Mouse (Mus musculus) thymus, adult 2 months (tissue): ENCODE data around the gene Fam19a4. TPM values are rescaled to one million over a fixed set of nuclear protein-coding genes. Genes with fewer than 3 reads are reported as not detected.

Experiments used
- DNase-seq: peaks from one replicate; pipeline ENCODE4 v3.0.0; 2021
- H3K27ac ChIP-seq: fragments of 200-500 bp; 2 replicates; pipeline ENCODE4 v1.5.1; 2012; ENCODE audit warnings: low read length, control low read depth; ENCODE audit not compliant: control insufficient read depth, insufficient read depth
- H3K27me3 ChIP-seq: fragments of 200-500 bp; 2 replicates; pipeline ENCODE4 v1.6.1; 2012; ENCODE audit warnings: mild to moderate bottlenecking, low read length, moderate library complexity, mixed read lengths; ENCODE audit not compliant: control insufficient read depth, insufficient read depth
- H3K36me3 ChIP-seq: fragments of 200-500 bp; 2 replicates; pipeline ENCODE4 v1.6.1; 2012; ENCODE audit warnings: mild to moderate bottlenecking, low read length, moderate library complexity; ENCODE audit not compliant: control insufficient read depth, insufficient read depth
- H3K4me1 ChIP-seq: fragments of 200-500 bp; replicated peaks from 2 replicates; pipeline ENCODE4 v1.6.1; 2012; ENCODE audit warnings: low read length; ENCODE audit not compliant: control insufficient read depth, insufficient read depth
- H3K4me3 ChIP-seq: fragments of 200-500 bp; 2 replicates; pipeline ENCODE4 v1.5.1; 2012; ENCODE audit warnings: mild to moderate bottlenecking, low read length, control low read depth, moderate library complexity; ENCODE audit not compliant: control insufficient read depth, insufficient read depth
- CTCF ChIP-seq: fragments of 200-500 bp; IDR thresholded peaks from 2 replicates; pipeline ENCODE4 v1.5.1; 2012; ENCODE audit warnings: mild to moderate bottlenecking, control low read depth, low read length, moderate library complexity, borderline replicate concordance; ENCODE audit not compliant: control insufficient read depth, poor library complexity, insufficient read depth; ENCODE audit errors: extremely low read depth
- POLR2A ChIP-seq: fragments of 200-500 bp; IDR thresholded peaks from 2 replicates; pipeline ENCODE4 v1.6.1; 2012; ENCODE audit warnings: mild to moderate bottlenecking, low read length, control low read depth, moderate library complexity; ENCODE audit not compliant: control insufficient read depth, poor library complexity, insufficient read depth; ENCODE audit errors: extremely low read depth
- whole genome bisulfite sequencing: fragments of 180-500 bp; shearing (Covaris S2); methylation state at CpG from one replicate; pipeline ENCODE4 v1.1.7; 2018; 5-methylcytosine and 5-hydroxymethylcytosine counted together
- polyA plus RNA-seq: library from polyadenylated mRNA; depleted of rRNA; stranded (reverse); fragments of >200 nt; gene quantifications from 2 replicates; pipeline ENCODE4 v1.2.3, GENCODE M21; 2012; rRNA removed

The Fam19a4 gene
- 0.42 and 0.54 TPM in 2 replicates for polyA plus RNA-seq

GRCm38 (mm10) chr6:97060074-97060681 is at the start of gene Fam19a4:
Fam19a4 (minus strand) TSS chr6:97060413.
- DNase-seq: no peak
- no peak within 1 kb of the TSS for H3K27ac ChIP-seq
- H3K4me3 ChIP-seq: no peak within 1 kb of the TSS

GRCm38 (mm10) chr6:97106777-97107176 is 46.6 kb upstream of the Fam19a4 start:
- Histone ChIP-seq H3K36me3 (no peaks in the 10 kb centered on the region), H3K27me3 (no peaks in the 10 kb centered on the region), H3K27ac (no peak overlapping the region), H3K4me1 (no peaks in the 10 kb centered on the region), H3K4me3 (no peak overlapping the region)
- peak; percentile 16 for DNase-seq
- TF ChIP-seq CTCF: no peak
- TF ChIP-seq POLR2A: no peak
- 27% methylated on average over 2 of the region's 2 CpGs for WGBS

More at GRCm38 (mm10) chr6:97060074-97060681, at the start of gene Fam19a4:
- Histone ChIP-seq H3K36me3 (no peaks in the 10 kb centered on the region), H3K27me3 (0 out of 2 replicates have a peak, but pooled peaks cover 2% of the 10 kb centered on the region), H3K4me1 (no peaks in the 10 kb centered on the region)
- TF ChIP-seq CTCF (no peak), POLR2A (no peak)
- WGBS: 5% methylated on average over 30 of the region's 30 CpGs

- no peaks in the 10 kb centered on the region for H3K27me3 ChIP-seq
- H3K4me3 ChIP-seq: no peak overlapping the region
- 85% methylated on average over 8 of the region's 8 CpGs for WGBS
- DNase-seq: no peak
- TF ChIP-seq CTCF (no peak), POLR2A (no peak)
- no peaks in the 10 kb centered on the region for H3K36me3 ChIP-seq
- H3K4me1 ChIP-seq: no peaks in the 10 kb centered on the region
- H3K27ac ChIP-seq: no peak overlapping the region
These were observed 45.9 kb upstream of the Fam19a4 start for GRCm38 (mm10) chr6:97106106-97106505.

- Histone ChIP-seq H3K36me3 (no peaks in the 10 kb centered on the region), H3K27me3 (no peaks in the 10 kb centered on the region), H3K4me1 (no peaks in the 10 kb centered on the region), H3K27ac (no peak overlapping the region), H3K4me3 (no peak overlapping the region)
- WGBS: 74% methylated on average over 7 of the region's 7 CpGs
- no peak for TF ChIP-seq POLR2A
- TF ChIP-seq CTCF: no peak
- DNase-seq: no peak
These were observed 44.1 kb upstream of the Fam19a4 start for GRCm38 (mm10) chr6:97104264-97104852.

GRCm38 (mm10) chr6:97101958-97102702 is 41.9 kb upstream of the Fam19a4 start:
- Histone ChIP-seq H3K36me3 (no peaks in the 10 kb centered on the region), H3K27ac (no peak overlapping the region), H3K27me3 (no peaks in the 10 kb centered on the region), H3K4me3 (no peak overlapping the region), H3K4me1 (no peaks in the 10 kb centered on the region)
- no peak for DNase-seq
- TF ChIP-seq CTCF (no peak), POLR2A (no peak)
- whole genome bisulfite sequencing: 13% methylated on average over 15 of the region's 15 CpGs

- WGBS: 26% methylated on average over 12 of the region's 12 CpGs
- Histone ChIP-seq H3K27me3 (no peaks in the 10 kb centered on the region), H3K36me3 (no peaks in the 10 kb centered on the region), H3K4me1 (no peaks in the 10 kb centered on the region), H3K4me3 (no peak overlapping the region), H3K27ac (no peak overlapping the region)
- TF ChIP-seq CTCF (no peak), POLR2A (no peak)
- no peak for DNase-seq
These were observed 41.2 kb upstream of the Fam19a4 start for GRCm38 (mm10) chr6:97101190-97101957.
